Mouse (Mus musculus) limb, embryonic 12.5 days (tissue): ENCODE results near the gene Kcnj8. TPM values are rescaled to one million over a fixed set of nuclear protein-coding genes. Genes with fewer than 3 reads are reported as not detected.

Experiments used
- ATAC-seq: fragments of 200-750 bp; cut with Nextera tagmentation; 2 replicates; pipeline ENCODE4 v1.8.0; 2017; ENCODE audit warnings: low read depth, moderate TSS enrichment; ENCODE audit not compliant: insufficient number of reproducible peaks, insufficient read depth, low FRiP score, low TSS enrichment
- H3K27ac ChIP-seq: fragments of 300-500 bp; sonication (generic); 2 replicates; pipeline ENCODE4 v1.5.1; 2016; ENCODE audit warnings: mild to moderate bottlenecking, moderate library complexity
- H3K27me3 ChIP-seq: fragments of 300-500 bp; sonication (generic); 2 replicates; pipeline ENCODE4 v1.6.1; 2016; ENCODE audit warnings: mild to moderate bottlenecking, moderate library complexity
- H3K36me3 ChIP-seq: fragments of 300-500 bp; sonication (generic); 2 replicates; pipeline ENCODE4 v1.6.1; 2016; ENCODE audit warnings: mild to moderate bottlenecking, moderate library complexity
- H3K4me1 ChIP-seq: fragments of 300-500 bp; sonication (generic); replicated peaks from 2 replicates; pipeline ENCODE4 v1.6.1; 2016
- H3K4me2 ChIP-seq: fragments of 300-500 bp; sonication (generic); 2 replicates; pipeline ENCODE4 v1.6.1; 2016; ENCODE audit warnings: mild to moderate bottlenecking, moderate library complexity
- H3K4me3 ChIP-seq: fragments of 300-500 bp; sonication (generic); replicated peaks from 2 replicates; pipeline ENCODE4 v1.5.1; 2016; ENCODE audit warnings: mild to moderate bottlenecking
- H3K9ac ChIP-seq: fragments of 300-500 bp; sonication (generic); replicated peaks from 2 replicates; pipeline ENCODE4 v1.6.1; 2016; ENCODE audit warnings: mild to moderate bottlenecking, moderate library complexity
- H3K9me3 ChIP-seq: fragments of 300-500 bp; sonication (generic); 2 replicates; pipeline ENCODE4 v1.6.1; 2016; ENCODE audit warnings: mild to moderate bottlenecking, moderate library complexity
- WGBS: fragments of 180-500 bp; shearing (Covaris S2); methylation state at CpG from one replicate; pipeline ENCODE4 v1.1.7; 2016; 5-methylcytosine and 5-hydroxymethylcytosine counted together
- polyA plus RNA-seq: library from polyadenylated mRNA; unstranded; fragments of >200 nt; fragmentation: Nextera tagmentation; extraction: Ambion mirVana; gene quantifications from 2 replicates; pipeline ENCODE4 v1.2.1, GENCODE M21; 2016

Kcnj8 gene
- polyA plus RNA-seq, 1 experiment from 2014 or later = 0.44 TPM

- Histone ChIP-seq H3K4me2 (peak overlapping the region; percentile 19), H3K4me3 (peak overlapping the region; percentile 47; the same call in 1 of the 2 replicates), H3K36me3 (no peaks in the 10 kb centered on the region), H3K27me3 (peaks cover 65% of the 10 kb centered on the region), H3K27ac (no peak overlapping the region), H3K9me3 (no peaks in the 10 kb centered on the region), H3K9ac (no peak overlapping the region), H3K4me1 (peaks cover 3% of the 10 kb centered on the region; the same call in 1 of the 2 replicates)
- WGBS = 7% methylated on average over 30 of the region's 30 CpGs
- ATAC-seq = no peak
Measured at GRCm38 (mm10) chr6:142570046-142570770, 1.2 kb downstream of the Kcnj8 start.

DNA sequence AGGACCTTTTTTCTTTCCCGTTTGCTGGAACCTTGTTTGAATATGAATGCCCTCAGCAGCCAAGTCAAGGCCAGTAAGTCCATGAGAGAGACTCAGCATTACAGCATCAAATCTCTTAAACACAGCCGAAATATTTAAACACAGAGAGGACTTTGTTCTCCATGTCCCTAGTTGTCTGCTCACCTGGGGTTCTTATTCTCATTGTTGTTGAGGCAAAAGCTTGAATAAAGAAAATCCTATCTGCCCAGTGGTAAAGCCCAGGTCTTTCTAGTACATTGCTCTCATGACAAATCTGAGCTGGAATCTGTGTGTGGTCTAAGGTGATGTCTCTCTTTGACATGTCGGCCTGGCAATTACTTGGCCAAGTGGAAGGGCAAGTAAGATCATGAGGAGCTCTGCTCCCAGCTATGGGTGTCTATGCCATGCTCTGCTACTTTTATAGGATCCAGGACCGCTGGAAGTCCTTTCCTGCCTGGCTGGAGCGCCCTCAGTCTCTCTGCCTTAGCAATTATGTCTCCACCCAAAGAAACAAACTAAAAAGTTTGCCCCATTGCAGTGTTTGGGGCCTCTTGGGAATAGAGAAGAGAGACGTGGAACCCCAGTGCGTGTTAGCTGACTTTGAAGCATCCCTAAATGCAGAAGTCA is 2.6 kb downstream of the Kcnj8 start:
- Histone ChIP-seq H3K4me2 (no peak overlapping the region), H3K27me3 (peaks cover 61% of the 10 kb centered on the region), H3K36me3 (no peaks in the 10 kb centered on the region), H3K4me3 (no peak overlapping the region), H3K9me3 (no peaks in the 10 kb centered on the region), H3K4me1 (peaks cover 3% of the 10 kb centered on the region; the same call in 1 of the 2 replicates), H3K9ac (no peak overlapping the region), H3K27ac (no peak overlapping the region)
- ATAC-seq = no peak
- WGBS = 42% methylated on average over 7 of the region's 7 CpGs

- no peaks in the 10 kb centered on the region for H3K36me3 ChIP-seq
- peaks cover 50% of the 10 kb centered on the region for H3K27me3 ChIP-seq
- H3K9ac ChIP-seq = no peak overlapping the region
- H3K4me1 ChIP-seq = peaks cover 3% of the 10 kb centered on the region; the same call in 1 of the 2 replicates
- no peak overlapping the region for H3K27ac ChIP-seq
- no peaks in the 10 kb centered on the region for H3K9me3 ChIP-seq
- no peak for ATAC-seq
- no peak overlapping the region for H3K4me3 ChIP-seq
- 51% methylated on average over 5 of the region's 5 CpGs for WGBS
- no peak overlapping the region for H3K4me2 ChIP-seq
Measured at GRCm38 (mm10) chr6:142567452-142567851, 4.0 kb downstream of the Kcnj8 start.

- H3K4me3 ChIP-seq = no peak overlapping the region
- H3K27ac ChIP-seq = no peak overlapping the region
Measured at GRCm38 (mm10) chr6:142564746-142565145, 6.7 kb downstream of the Kcnj8 start.

DNA sequence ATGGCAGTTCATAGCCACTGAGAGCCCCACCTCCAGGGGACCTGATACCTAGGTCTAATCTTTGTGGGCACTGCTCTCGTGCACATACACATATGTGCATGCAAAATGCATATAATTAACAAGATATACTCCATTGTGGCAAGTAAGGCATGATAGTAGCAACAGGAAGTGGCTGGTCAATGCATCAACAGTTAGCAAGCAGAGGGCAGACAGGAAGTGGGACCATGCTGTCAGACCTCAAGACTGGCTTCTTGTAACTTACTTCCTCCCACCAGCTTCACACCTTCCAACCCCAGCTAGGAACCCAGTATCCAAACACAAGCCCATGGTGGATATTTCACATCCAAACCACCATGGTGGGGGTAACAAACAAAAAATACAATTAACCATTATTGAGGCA is 10.3 kb downstream of the Kcnj8 start:
- WGBS = 73% methylated on average over 1 of the region's 1 CpGs
- Histone ChIP-seq H3K36me3 (no peaks in the 10 kb centered on the region), H3K4me1 (no peaks in the 10 kb centered on the region), H3K4me2 (no peak overlapping the region), H3K9me3 (no peaks in the 10 kb centered on the region), H3K4me3 (no peak overlapping the region), H3K27me3 (peaks cover 3% of the 10 kb centered on the region; the same call in 1 of the 2 replicates), H3K9ac (no peak overlapping the region), H3K27ac (no peak overlapping the region)
- ATAC-seq = no peak

More at GRCm38 (mm10) chr6:142564746-142565145, 6.7 kb downstream of the Kcnj8 start:
- Histone ChIP-seq H3K9me3 (no peaks in the 10 kb centered on the region), H3K4me1 (no peaks in the 10 kb centered on the region), H3K4me2 (no peak overlapping the region), H3K9ac (no peak overlapping the region), H3K36me3 (no peaks in the 10 kb centered on the region), H3K27me3 (peaks cover 26% of the 10 kb centered on the region)
- WGBS = 97% methylated on average over 3 of the region's 3 CpGs
- no peak for ATAC-seq

DNA sequence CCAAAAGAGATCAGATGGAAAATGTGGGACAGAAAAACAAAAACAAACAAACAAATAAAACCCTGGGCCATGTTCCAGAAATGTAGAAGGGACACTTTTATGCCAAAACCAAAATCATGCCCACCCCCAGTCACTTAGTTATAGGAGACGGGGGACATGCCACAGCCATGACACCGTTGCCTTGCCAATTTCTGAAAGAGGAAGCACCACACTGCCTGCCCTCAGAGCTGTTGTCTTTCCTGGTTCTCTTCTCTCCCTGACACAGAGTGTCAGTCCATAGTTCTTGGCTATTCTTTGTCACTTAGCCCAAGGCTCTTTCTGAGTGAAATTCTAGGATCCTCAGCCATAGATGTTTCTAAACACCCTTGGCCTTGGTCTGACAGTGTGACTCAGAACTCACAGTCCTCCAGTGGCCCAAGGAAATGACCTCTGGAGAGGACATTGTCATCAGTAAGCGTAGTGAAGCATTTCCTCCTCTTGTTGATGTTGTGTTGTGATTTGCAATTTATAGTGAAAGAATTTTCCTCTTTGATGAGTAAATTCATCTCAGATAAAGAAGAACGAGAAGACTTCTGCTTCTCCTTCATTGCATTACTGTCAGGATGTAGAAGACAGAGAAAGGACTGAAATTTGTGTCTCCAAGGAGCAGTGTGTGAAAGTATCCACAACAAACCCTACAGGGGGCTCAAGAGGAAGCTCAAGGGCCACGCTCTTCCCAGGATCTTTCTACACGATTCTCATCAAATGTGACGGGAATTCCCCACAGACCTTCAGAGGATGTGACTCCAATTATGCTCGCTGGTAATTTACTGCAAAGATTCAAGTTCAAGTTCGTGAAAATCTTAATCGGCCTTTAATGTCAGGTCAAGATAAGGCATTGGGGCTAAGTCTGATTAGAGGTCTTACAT is 12.4 kb downstream of the Kcnj8 start:
- no peaks in the 10 kb centered on the region for H3K9me3 ChIP-seq
- no peak overlapping the region for H3K4me2 ChIP-seq
- H3K9ac ChIP-seq = no peak overlapping the region
- H3K27ac ChIP-seq = no peak overlapping the region
- no peaks in the 10 kb centered on the region for H3K36me3 ChIP-seq
- no peak for ATAC-seq
- no peak overlapping the region for H3K4me3 ChIP-seq
- H3K27me3 ChIP-seq = no peaks in the 10 kb centered on the region
- H3K4me1 ChIP-seq = no peaks in the 10 kb centered on the region
- WGBS = 80% methylated on average over 10 of the region's 10 CpGs

- WGBS = 83% methylated on average over 10 of the region's 10 CpGs
- ATAC-seq = no peak
- H3K9ac ChIP-seq = no peak overlapping the region
- no peaks in the 10 kb centered on the region for H3K36me3 ChIP-seq
- no peak overlapping the region for H3K4me3 ChIP-seq
- H3K9me3 ChIP-seq = no peaks in the 10 kb centered on the region
- H3K27ac ChIP-seq = no peak overlapping the region
- no peaks in the 10 kb centered on the region for H3K4me1 ChIP-seq
- no peak overlapping the region for H3K4me2 ChIP-seq
- H3K27me3 ChIP-seq = no peaks in the 10 kb centered on the region
Measured at GRCm38 (mm10) chr6:142558076-142558475, 13.3 kb downstream of the Kcnj8 start.

GRCm38 (mm10) chr6:142555988-142556387 is 15.4 kb downstream of the Kcnj8 start:
- Histone ChIP-seq H3K36me3 (no peaks in the 10 kb centered on the region), H3K4me3 (no peak overlapping the region), H3K9me3 (no peaks in the 10 kb centered on the region), H3K9ac (no peak overlapping the region), H3K4me2 (no peak overlapping the region), H3K27ac (no peak overlapping the region), H3K27me3 (no peaks in the 10 kb centered on the region), H3K4me1 (no peaks in the 10 kb centered on the region)
- ATAC-seq = no peak
- WGBS = 53% methylated on average over 1 of the region's 1 CpGs

DNA sequence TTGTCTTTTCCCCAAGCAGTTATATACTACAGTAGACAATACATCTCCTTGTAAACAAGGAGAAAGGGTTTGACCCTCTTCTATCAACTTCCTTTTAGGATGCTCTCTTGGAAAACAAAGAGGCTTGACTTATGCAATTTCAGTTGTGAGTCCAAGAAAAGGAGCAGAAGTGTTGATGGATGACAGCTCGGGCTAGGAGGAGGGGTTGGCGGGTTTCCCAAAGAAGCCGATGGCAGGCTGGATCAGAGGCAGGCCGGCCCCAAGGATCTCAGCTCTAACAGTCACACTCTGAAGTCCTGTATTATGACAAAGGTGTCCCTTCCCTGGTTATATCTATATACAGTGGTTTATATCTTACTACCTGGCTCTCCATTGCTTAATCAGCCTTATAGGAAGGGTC is 19.9 kb downstream of the Kcnj8 start:
- H3K9me3 ChIP-seq = no peaks in the 10 kb centered on the region
- no peak overlapping the region for H3K27ac ChIP-seq
- H3K36me3 ChIP-seq = no peaks in the 10 kb centered on the region
- WGBS = 84% methylated on average over 4 of the region's 4 CpGs
- H3K27me3 ChIP-seq = no peaks in the 10 kb centered on the region
- H3K4me3 ChIP-seq = no peak overlapping the region
- H3K9ac ChIP-seq = no peak overlapping the region
- no peak overlapping the region for H3K4me2 ChIP-seq
- no peaks in the 10 kb centered on the region; the same call in 1 of the 2 replicates for H3K4me1 ChIP-seq
- ATAC-seq = no peak

GRCm38 (mm10) chr6:142550871-142551270 is 20.5 kb downstream of the Kcnj8 start:
- Histone ChIP-seq H3K4me1 (no peaks in the 10 kb centered on the region; the same call in 1 of the 2 replicates), H3K9me3 (no peaks in the 10 kb centered on the region), H3K4me3 (no peak overlapping the region), H3K36me3 (no peaks in the 10 kb centered on the region), H3K9ac (no peak overlapping the region), H3K27ac (no peak overlapping the region), H3K27me3 (no peaks in the 10 kb centered on the region), H3K4me2 (no peak overlapping the region)
- ATAC-seq = no peak
- 59% methylated on average over 4 of the region's 4 CpGs for WGBS

- Histone ChIP-seq H3K36me3 (no peaks in the 10 kb centered on the region), H3K27me3 (no peaks in the 10 kb centered on the region), H3K4me1 (no peaks in the 10 kb centered on the region; the same call in 1 of the 2 replicates), H3K9ac (no peak overlapping the region), H3K9me3 (no peaks in the 10 kb centered on the region), H3K27ac (no peak overlapping the region), H3K4me3 (no peak overlapping the region), H3K4me2 (no peak overlapping the region)
- WGBS = 81% methylated on average over 2 of the region's 2 CpGs
- ATAC-seq = no peak
Measured at GRCm38 (mm10) chr6:142548377-142548776, 23.0 kb downstream of the Kcnj8 start.
